Mouse (Mus musculus): Measurements from ENCODE around the gene Dusp3.

- TF ChIP-seq CTCF (IDR thresholded peaks at IDR 0.05; ENCODE audit: borderline replicate concordance, control insufficient read depth, extremely low read depth, insufficient read depth, low read length, poor library complexity) (no peak), POLR2A (IDR thresholded peaks at IDR 0.05; ENCODE audit: control insufficient read depth, extremely low read depth, insufficient read depth, low read length, poor library complexity) (no peak)
These were observed 33.4 kb downstream of the Dusp3 start for GRCm38 (mm10) chr11:101953441-101953840.
